Mouse (Mus musculus) limb, embryonic 13.5 days (tissue): ENCODE measurements around the gene Olfr1489. TPM values are rescaled to one million over a fixed set of nuclear protein-coding genes. Genes with fewer than 3 reads are reported as not detected.
"Not testable (repeated sequence)": the region's sequence is repeated elsewhere in the genome, so short reads cannot be mapped to it uniquely, and the experiment has no call there.

Experiments
- ATAC-seq: fragments of 200-750 bp; cut with Nextera tagmentation; 2 replicates; pipeline ENCODE4 v1.8.0; 2017; ENCODE audit warnings: low read depth, moderate number of reproducible peaks, moderate TSS enrichment; ENCODE audit not compliant: low FRiP score
- H3K27ac ChIP-seq: fragments of 300-500 bp; sonication (generic); 2 replicates; pipeline ENCODE4 v1.5.1; 2015; ENCODE audit warnings: inconsistent platforms, mild to moderate bottlenecking, moderate library complexity
- H3K27me3 ChIP-seq: fragments of 300-500 bp; sonication (generic); 2 replicates; pipeline ENCODE4 v1.6.1; 2015; ENCODE audit warnings: mild to moderate bottlenecking, inconsistent platforms
- H3K36me3 ChIP-seq: fragments of 300-500 bp; sonication (generic); 2 replicates; pipeline ENCODE4 v1.6.1; 2015; ENCODE audit warnings: inconsistent platforms, mild to moderate bottlenecking, moderate library complexity
- H3K4me1 ChIP-seq: fragments of 300-500 bp; sonication (generic); 2 replicates; pipeline ENCODE4 v1.6.1; 2015; ENCODE audit warnings: inconsistent platforms
- H3K4me2 ChIP-seq: fragments of 300-500 bp; sonication (generic); replicated peaks from 2 replicates; pipeline ENCODE4 v1.6.1; 2015; ENCODE audit warnings: inconsistent platforms, mild to moderate bottlenecking, moderate library complexity
- H3K4me3 ChIP-seq: fragments of 300-500 bp; sonication (generic); 2 replicates; pipeline ENCODE4 v1.5.1; 2015; ENCODE audit warnings: moderate library complexity, mild to moderate bottlenecking, inconsistent platforms
- H3K9ac ChIP-seq: fragments of 300-500 bp; sonication (generic); 2 replicates; pipeline ENCODE4 v1.6.1; 2015; ENCODE audit warnings: mild to moderate bottlenecking, inconsistent platforms
- H3K9me3 ChIP-seq: fragments of 300-500 bp; sonication (generic); 2 replicates; pipeline ENCODE4 v1.6.1; 2016; ENCODE audit warnings: inconsistent platforms
- WGBS: fragments of 180-500 bp; shearing (Covaris S2); methylation state at CpG from one replicate; pipeline ENCODE4 v1.1.7; 2015; 5-methylcytosine and 5-hydroxymethylcytosine counted together
- microRNA-seq: library from miRNA; unstranded; fragments of <30 nt; microRNA quantifications from one replicate; pipeline ENCODE4, GENCODE M21; 2016
- polyA plus RNA-seq: library from polyadenylated mRNA; unstranded; fragments of >200 nt; fragmentation: Nextera tagmentation; extraction: Ambion mirVana; gene quantifications from 2 replicates; pipeline ENCODE4 v1.2.1, GENCODE M21; 2015

Gene Olfr1489
- not detected in 2 replicates for polyA plus RNA-seq

DNA sequence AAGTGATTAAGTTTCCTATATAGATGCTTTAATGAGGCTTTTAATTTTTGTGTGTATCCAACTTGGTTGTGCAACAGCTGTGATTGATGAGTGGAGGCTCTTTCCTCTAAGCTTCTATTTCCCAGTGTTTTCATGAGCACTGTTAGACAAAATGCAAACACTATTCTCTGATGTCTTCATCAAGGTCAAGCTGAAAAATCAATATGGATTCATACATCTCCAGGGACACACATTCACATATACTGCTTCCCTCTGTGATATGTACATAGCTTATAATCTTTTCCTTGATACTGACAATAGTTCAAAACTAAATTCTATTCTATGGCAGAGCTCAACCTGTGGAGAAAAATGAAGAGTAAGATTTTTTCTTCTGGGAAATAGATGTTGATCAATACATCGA is at the start of gene Olfr1489:
Olfr1489 (plus strand) TSS at position 301 of the 400 bp plus-strand sequence.
- Histone ChIP-seq H3K36me3 (no peaks in the 10 kb centered on the region), H3K9ac (no peak within 1 kb of the TSS), H3K27me3 (no peaks in the 10 kb centered on the region), H3K4me1 (no peaks in the 10 kb centered on the region), H3K27ac (no peak within 1 kb of the TSS), H3K4me3 (no peak within 1 kb of the TSS), H3K4me2 (no peak within 1 kb of the TSS), H3K9me3 (peaks cover 6% of the 10 kb centered on the region; the same call in 1 of the 2 replicates)
- WGBS, result 88% methylated on average over 1 of the region's 1 CpGs
- no peak for ATAC-seq

DNA sequence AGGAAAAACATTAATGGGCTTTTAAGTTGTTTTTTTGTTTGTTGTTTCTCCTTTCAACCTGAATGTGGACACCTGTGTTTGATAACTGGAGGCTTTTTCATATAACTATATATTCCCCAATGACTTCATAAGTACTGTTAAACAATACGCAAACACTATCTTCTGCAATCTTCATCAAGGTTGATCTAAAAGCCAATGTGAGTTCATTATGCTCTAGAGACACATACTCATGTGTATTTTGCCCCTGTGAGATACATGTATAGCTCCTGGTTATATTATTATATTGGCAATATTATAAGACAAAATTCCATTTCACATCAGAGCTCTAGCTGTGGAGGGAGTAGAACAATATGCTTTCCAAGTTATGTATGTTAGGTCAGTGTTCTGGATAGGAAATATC is 48.2 kb upstream of the Olfr1489 start, which contains the start of gene Olfr1484:
Olfr1484 (plus strand) TSS at position 301 of the 400 bp plus-strand sequence.
- H3K4me2 ChIP-seq, result no peak within 1 kb of the TSS

DNA sequence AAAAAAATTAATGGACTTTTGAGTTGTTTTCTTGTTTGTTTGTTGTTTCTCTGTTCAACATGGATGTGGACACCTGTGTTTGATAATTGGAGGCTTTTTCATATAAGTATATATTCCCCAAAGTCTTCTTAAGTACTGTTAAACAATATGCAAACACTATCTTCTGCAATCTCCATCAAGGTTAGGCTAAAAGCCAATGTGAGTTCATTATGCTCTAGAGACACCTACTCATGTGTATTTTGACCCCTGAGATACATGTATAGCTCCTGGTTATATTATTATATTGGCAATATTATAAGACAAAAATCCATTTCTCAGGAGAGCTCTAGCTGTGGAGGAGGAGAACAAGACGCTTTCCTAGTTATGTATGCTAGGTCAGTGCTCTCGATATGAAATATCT is 14.3 kb upstream of the Olfr1489 start, which contains the start of gene Olfr1487:
Olfr1487 (plus strand) TSS at position 301 of the 400 bp plus-strand sequence.
- not testable (repeated sequence) for H3K27ac ChIP-seq, H3K36me3 ChIP-seq, H3K4me2 ChIP-seq, H3K4me3 ChIP-seq, H3K4me1 ChIP-seq, H3K27me3 ChIP-seq, ATAC-seq, H3K9ac ChIP-seq
- H3K9me3 ChIP-seq, result peaks cover 14% of the 10 kb centered on the region
- WGBS, result 83% methylated on average over 2 of the region's 2 CpGs

More for the DNA sequence above, 48.2 kb upstream of the Olfr1489 start, which contains the start of gene Olfr1484:
- Histone ChIP-seq H3K36me3 (no peaks in the 10 kb centered on the region), H3K27ac (no peak within 1 kb of the TSS), H3K9me3 (no peaks in the 10 kb centered on the region), H3K4me3 (no peak within 1 kb of the TSS), H3K9ac (no peak within 1 kb of the TSS), H3K27me3 (no peaks in the 10 kb centered on the region), H3K4me1 (no peaks in the 10 kb centered on the region)
- ATAC-seq, result no peak
- 98% methylated on average over 1 of the region's 1 CpGs for WGBS

DNA sequence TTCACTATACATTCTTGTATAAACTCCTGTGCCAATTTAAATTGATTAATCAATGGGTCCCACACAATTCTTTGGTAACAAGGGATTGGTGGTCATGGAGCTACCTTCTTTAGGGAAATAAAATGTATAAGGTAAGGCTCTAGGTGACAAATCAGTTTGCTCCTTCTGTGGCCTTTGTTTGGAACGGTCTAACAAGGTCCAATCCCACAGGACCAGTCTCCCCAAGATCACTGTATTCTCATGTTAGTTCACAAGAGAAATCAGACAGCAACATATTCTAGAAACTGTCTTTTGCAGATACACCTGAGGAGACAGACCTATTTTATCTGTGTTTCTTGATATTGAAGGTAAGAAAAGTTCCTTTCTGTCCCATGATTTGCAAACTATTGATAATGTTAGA is 19.4 kb downstream of the Olfr1489 start, which contains the start of gene Olfr1490:
Olfr1490 (plus strand) TSS at position 301 of the 400 bp plus-strand sequence.
- no peak for ATAC-seq
- no peaks in the 10 kb centered on the region for H3K4me1 ChIP-seq
- 67% methylated on average over 1 of the region's 1 CpGs for WGBS

More for the DNA sequence above, 19.4 kb downstream of the Olfr1489 start, which contains the start of gene Olfr1490:
- Histone ChIP-seq H3K27ac (no peak within 1 kb of the TSS), H3K36me3 (no peaks in the 10 kb centered on the region), H3K9ac (no peak within 1 kb of the TSS), H3K27me3 (no peaks in the 10 kb centered on the region), H3K9me3 (no peaks in the 10 kb centered on the region), H3K4me2 (no peak within 1 kb of the TSS), H3K4me3 (no peak within 1 kb of the TSS)

Small RNA genes lying within 50 kb of the gene (microRNA-seq; reads per million reads assigned to microRNA genes)
- gene Gm22323 (not detected), gene Gm23931 (not detected)

Other genes starting within 250 kb of the Olfr1489 start
- gene Olfr1469, start 223.8 kb upstream of the Olfr1489 start, polyA plus RNA-seq, result not detected in 2 replicates
- gene Olfr1471, start 188.2 kb upstream of the Olfr1489 start, polyA plus RNA-seq, result not detected in 2 replicates
- gene Olfr1472, start 175.5 kb upstream of the Olfr1489 start, polyA plus RNA-seq, result not detected in 2 replicates
- not detected in 2 replicates for gene Olfr1474, start 162.1 kb upstream of the Olfr1489 start, polyA plus RNA-seq
- not detected in 2 replicates for gene Olfr1475, start 151.4 kb upstream of the Olfr1489 start, polyA plus RNA-seq
- not detected in 2 replicates for gene Olfr1477, start 131.1 kb upstream of the Olfr1489 start, polyA plus RNA-seq
- gene Olfr1480, start 103.7 kb upstream of the Olfr1489 start, polyA plus RNA-seq, result not detected in 2 replicates
- gene Olfr1484, start 48.1 kb upstream of the Olfr1489 start, polyA plus RNA-seq, result not detected in 2 replicates
- gene Olfr1487, start 14.2 kb upstream of the Olfr1489 start, polyA plus RNA-seq, result not detected in 2 replicates
- gene Olfr1490, start 19.5 kb downstream of the Olfr1489 start, polyA plus RNA-seq, result not detected in 2 replicates
- gene Olfr1491, start 65.6 kb downstream of the Olfr1489 start, polyA plus RNA-seq, result not detected in 2 replicates
- gene Olfr1493-ps1, start 91.7 kb downstream of the Olfr1489 start, polyA plus RNA-seq, result not detected in 2 replicates
- not detected in 2 replicates for gene Olfr1494, start 108.1 kb downstream of the Olfr1489 start, polyA plus RNA-seq
- not detected in 2 replicates for gene Olfr1495, start 133.0 kb downstream of the Olfr1489 start, polyA plus RNA-seq
- gene Olfr1496, start 146.3 kb downstream of the Olfr1489 start, polyA plus RNA-seq, result not detected in 2 replicates
- not detected in 2 replicates for gene Olfr1497, start 166.6 kb downstream of the Olfr1489 start, polyA plus RNA-seq
- not detected in 2 replicates for gene Olfr1499, start 187.8 kb downstream of the Olfr1489 start, polyA plus RNA-seq
- not detected in 2 replicates for gene Olfr1500, start 198.9 kb downstream of the Olfr1489 start, polyA plus RNA-seq
- not detected in 2 replicates for gene Olfr1501, start 219.1 kb downstream of the Olfr1489 start, polyA plus RNA-seq
- not detected in 2 replicates for gene Olfr1502, start 230.2 kb downstream of the Olfr1489 start, polyA plus RNA-seq